Mouse (Mus musculus): ENCODE data around the gene Mtln.

- TF ChIP-seq POLR2A (IDR thresholded peaks at IDR 0.05; ENCODE audit: low read depth, low read length) (no peak), CTCF (IDR thresholded peaks at IDR 0.05; ENCODE audit: borderline replicate concordance, insufficient read depth, low read length) (no peak)
Measured at GRCm38 (mm10) chr2:127760014-127760413, 32.3 kb downstream of the Mtln start.

All from embryonic fibroblast, embryonic 13.5 days (primary cell).